Mouse (Mus musculus): Measurements from ENCODE around the gene Prdm12. TPM values are rescaled to one million over a fixed set of nuclear protein-coding genes. Genes with fewer than 3 reads are reported as not detected.

The Prdm12 gene
- polyA plus RNA-seq, 1 experiment = not detected

DNA sequence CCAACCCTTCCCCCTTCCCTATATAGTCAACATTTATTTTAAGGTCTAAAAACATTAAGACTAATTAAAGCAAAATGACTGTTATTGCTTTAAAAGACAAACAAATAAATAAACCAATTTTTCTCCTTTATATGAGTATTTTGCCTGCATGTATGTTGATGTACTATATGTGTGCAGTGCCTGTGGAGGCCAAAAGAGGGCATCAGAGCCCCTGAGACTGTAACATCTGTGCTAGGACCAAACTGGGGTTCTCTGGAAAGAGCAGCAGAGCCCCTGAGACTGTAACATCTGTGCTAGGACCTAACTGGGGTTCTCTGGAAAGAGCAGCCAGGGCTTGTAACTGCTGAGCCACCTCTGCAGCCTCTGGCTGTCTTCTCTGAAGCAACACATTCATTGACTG lies 58.4 kb downstream of the Prdm12 start:
- Histone ChIP-seq H3K4me2 (ENCODE audit: low read depth) (no peak overlapping the region), H3ac (ENCODE audit: control insufficient read depth, insufficient read length) (no peak overlapping the region), H3K27me3 (ENCODE audit: control insufficient read depth, insufficient read depth, insufficient read length) (no peaks in the 10 kb centered on the region), H3K36me3 (ENCODE audit: control insufficient read depth, insufficient read depth) (peaks cover 8% of the 10 kb centered on the region), H3K79me2 (ENCODE audit: control insufficient read depth, insufficient read depth) (peaks cover 4% of the 10 kb centered on the region), H3K4me3 (no peak overlapping the region)
- TF ChIP-seq TCF3 (IDR thresholded peaks at IDR 0.05; ENCODE audit: insufficient read length, low read depth) (no peak), MYOD1 (IDR thresholded peaks at IDR 0.05; ENCODE audit: control insufficient read depth in 1 of 3, insufficient read length in 2 of 3, low read depth in 2 of 3) (no peak), MYOG (IDR thresholded peaks at IDR 0.05; ENCODE audit: control insufficient read depth in 1 of 3, insufficient read depth in 1 of 3, insufficient read length in 2 of 3, low read depth in 2 of 3) (no peak), CEBPB (IDR thresholded peaks at IDR 0.05; ENCODE audit: insufficient read depth, poor library complexity, severe bottlenecking) (no peak), USF1 (IDR thresholded peaks at IDR 0.05; ENCODE audit: low read depth) (no peak), TCF12 (IDR thresholded peaks at IDR 0.05; ENCODE audit: insufficient read depth, poor library complexity, severe bottlenecking) (no peak), REST (IDR thresholded peaks at IDR 0.05; ENCODE audit: insufficient read depth, insufficient read length) (no peak), POLR2AphosphoS2 (IDR thresholded peaks at IDR 0.05; ENCODE audit: insufficient read length, low read depth) (no peak), SRF (IDR thresholded peaks at IDR 0.05; ENCODE audit: control insufficient read depth, insufficient read length, low read depth) (no peak)

DNA sequence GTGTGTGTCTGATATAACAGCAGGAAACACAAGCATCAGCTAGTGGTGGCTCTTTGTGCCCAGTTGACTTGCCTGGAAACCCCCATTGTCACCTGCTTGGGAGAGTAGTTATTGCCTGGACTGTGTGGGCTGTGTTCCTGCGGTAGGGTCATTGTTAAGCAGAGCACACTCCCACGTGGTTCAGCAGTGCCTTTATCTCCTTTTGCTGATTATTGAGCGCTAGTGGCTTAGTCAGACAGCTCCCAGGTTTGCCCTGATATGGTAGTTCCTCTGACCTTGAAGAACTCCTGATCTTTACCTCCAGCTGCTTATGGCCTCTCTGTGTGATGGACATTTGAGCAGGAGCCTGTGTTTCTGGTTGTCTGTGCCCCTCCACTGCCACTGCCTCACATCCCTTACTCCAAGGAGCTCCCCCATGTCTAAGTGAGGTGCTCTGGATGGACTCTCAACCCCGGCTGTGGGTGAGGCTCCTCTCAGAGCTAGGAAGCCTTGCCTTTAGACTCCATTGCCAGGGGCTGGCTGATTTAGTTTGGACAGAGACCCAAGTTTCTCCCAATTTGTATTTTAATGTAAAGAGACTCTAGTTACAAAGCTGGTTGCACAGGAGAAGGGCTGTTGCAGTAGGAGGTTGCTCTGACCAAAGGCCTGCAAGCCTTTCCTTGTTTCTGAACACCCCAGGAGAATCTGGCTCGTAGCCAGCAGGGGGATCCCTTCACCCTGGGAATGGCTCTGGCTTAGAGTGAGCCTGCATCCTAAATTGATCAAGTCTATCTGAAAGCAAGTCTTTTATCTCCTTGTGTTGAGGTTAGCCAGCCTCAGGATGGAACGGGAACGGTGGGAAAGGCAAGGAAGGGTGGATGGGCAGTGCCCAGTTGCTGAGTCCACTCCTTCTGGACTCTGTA lies 61.0 kb downstream of the Prdm12 start:
- Histone ChIP-seq H3K4me3 (no peak overlapping the region), H3K36me3 (ENCODE audit: control insufficient read depth, insufficient read depth) (peaks cover 8% of the 10 kb centered on the region), H3K27me3 (ENCODE audit: control insufficient read depth, insufficient read depth, insufficient read length) (no peaks in the 10 kb centered on the region), H3ac (ENCODE audit: control insufficient read depth, insufficient read length) (no peak overlapping the region), H3K79me2 (ENCODE audit: control insufficient read depth, insufficient read depth) (no peaks in the 10 kb centered on the region), H3K4me2 (ENCODE audit: low read depth) (no peak overlapping the region)
- TF ChIP-seq MYOG (IDR thresholded peaks at IDR 0.05; ENCODE audit: control insufficient read depth in 1 of 3, insufficient read depth in 1 of 3, insufficient read length in 2 of 3, low read depth in 2 of 3) = no peak
- no peak for TF ChIP-seq POLR2A (IDR thresholded peaks at IDR 0.05; ENCODE audit: insufficient read length, low read depth)

DNA sequence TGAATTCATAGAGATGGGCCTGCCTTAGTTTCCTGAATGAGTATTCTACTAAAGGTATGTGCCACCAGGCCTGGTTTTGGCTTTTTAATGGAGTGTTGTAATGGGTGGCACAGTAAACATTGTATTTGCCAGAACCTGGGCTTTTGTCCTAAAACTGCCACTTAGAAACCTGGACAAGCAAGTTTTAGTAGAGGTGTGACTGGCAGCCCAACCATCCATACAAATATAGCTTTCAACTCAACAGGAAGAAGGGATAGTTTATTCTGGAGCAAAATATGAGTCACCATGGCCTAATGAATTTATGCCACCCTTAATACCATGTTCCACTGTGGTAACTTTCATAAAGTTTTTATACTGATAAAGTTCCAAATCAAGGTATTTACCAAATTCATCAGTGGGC lies 63.4 kb downstream of the Prdm12 start:
- Histone ChIP-seq H3K79me2 (ENCODE audit: control insufficient read depth, insufficient read depth) (no peaks in the 10 kb centered on the region), H3K27me3 (ENCODE audit: control insufficient read depth, insufficient read depth, insufficient read length) (no peaks in the 10 kb centered on the region), H3ac (ENCODE audit: control insufficient read depth, insufficient read length) (no peak overlapping the region), H3K36me3 (ENCODE audit: control insufficient read depth, insufficient read depth) (no peaks in the 10 kb centered on the region), H3K4me3 (no peak overlapping the region), H3K4me2 (ENCODE audit: low read depth) (no peak overlapping the region)
- TF ChIP-seq USF1 (IDR thresholded peaks at IDR 0.05; ENCODE audit: low read depth) (no peak), REST (IDR thresholded peaks at IDR 0.05; ENCODE audit: insufficient read depth, insufficient read length) (no peak), E2F4 (IDR thresholded peaks at IDR 0.05; ENCODE audit: insufficient read depth) (no peak), TCF12 (IDR thresholded peaks at IDR 0.05; ENCODE audit: insufficient read depth, poor library complexity, severe bottlenecking) (no peak), SRF (IDR thresholded peaks at IDR 0.05; ENCODE audit: control insufficient read depth, insufficient read length, low read depth) (no peak), POLR2A (IDR thresholded peaks at IDR 0.05; ENCODE audit: insufficient read length, low read depth) (no peak), MYOG (IDR thresholded peaks at IDR 0.05; ENCODE audit: control insufficient read depth in 1 of 3, insufficient read depth in 1 of 3, insufficient read length in 2 of 3, low read depth in 2 of 3) (no peak), POLR2AphosphoS2 (IDR thresholded peaks at IDR 0.05; ENCODE audit: insufficient read length, low read depth) (no peak), CEBPB (IDR thresholded peaks at IDR 0.05; ENCODE audit: insufficient read depth, poor library complexity, severe bottlenecking) (no peak), MYOD1 (IDR thresholded peaks at IDR 0.05; ENCODE audit: control insufficient read depth in 1 of 3, insufficient read length in 2 of 3, low read depth in 2 of 3) (no peak), MAX (IDR thresholded peaks at IDR 0.05; ENCODE audit: low read depth) (no peak), TCF3 (IDR thresholded peaks at IDR 0.05; ENCODE audit: insufficient read length, low read depth) (no peak)

Other genes starting within 250 kb of the Prdm12 start
- 71.5 TPM for gene Ass1, start 169.8 kb upstream of the Prdm12 start, polyA plus RNA-seq (2012; fragmentation: generic; extraction: Trizol)
- 20.4 TPM for gene Fubp3, start 67.4 kb upstream of the Prdm12 start, polyA plus RNA-seq (2012; fragmentation: generic; extraction: Trizol)
- gene Exosc2, start 30.7 kb downstream of the Prdm12 start, polyA plus RNA-seq (2012; fragmentation: generic; extraction: Trizol) = 25.4 TPM
- 28.0 TPM for gene Abl1, start 48.3 kb downstream of the Prdm12 start, polyA plus RNA-seq (2012; fragmentation: generic; extraction: Trizol)
- gene Qrfp, start 170.5 kb downstream of the Prdm12 start, polyA plus RNA-seq (2012; fragmentation: generic; extraction: Trizol) = 1.5 TPM
- gene Fibcd1, start 206.0 kb downstream of the Prdm12 start, polyA plus RNA-seq (2012; fragmentation: generic; extraction: Trizol) = 0.13 TPM
- gene Lamc3, start 247.3 kb downstream of the Prdm12 start, polyA plus RNA-seq (2012; fragmentation: generic; extraction: Trizol) = 0.22 TPM